Mouse (Mus musculus) layer of hippocampus, postnatal 10 days (tissue): ENCODE measurements around the gene Prr12. TPM values are rescaled to one million over a fixed set of nuclear protein-coding genes. Genes with fewer than 3 reads are reported as not detected.
A peak's percentile ranks its signal among the peaks of the same experiment; 100 is the strongest.

Experiments
- DNase-seq, 2 experiments: peaks; one replicate each; pipeline ENCODE4 v3.0.0; 2021; ENCODE audit warnings: low spot score in 2 of 2
- total RNA-seq, 2 experiments: library from RNA; stranded (reverse); gene quantifications; 2 replicates each; pipeline ENCODE4 v1.2.3; 2021

Gene Prr12
- total RNA-seq, 2 experiments from 2014 or later, result 69.1 to 70.3 TPM

- no peak for DNase-seq
Measured at GRCm38 (mm10) chr7:45077829-45078228, 25.1 kb upstream of the Prr12 start.

DNA sequence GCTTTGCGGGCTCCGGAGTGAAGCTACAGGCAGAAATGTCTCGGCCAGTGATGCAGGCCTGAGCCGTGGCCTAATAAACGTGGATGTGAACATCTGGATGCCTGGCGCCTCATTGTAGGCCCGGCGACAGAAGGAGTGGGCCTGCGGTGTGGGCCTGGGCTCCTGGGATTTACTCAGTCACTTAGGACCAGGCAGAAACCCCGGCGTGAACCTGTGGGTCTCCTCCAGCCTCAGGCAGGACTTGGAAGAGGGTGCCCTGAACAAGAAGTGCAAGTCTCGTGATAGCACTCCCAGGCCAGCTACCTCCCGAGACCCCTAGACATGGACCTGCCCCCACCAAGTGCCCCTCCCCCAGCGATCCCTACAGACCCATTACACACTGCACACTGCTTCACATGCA, 24.6 kb upstream of the Prr12 start:
- DNase-seq, result no peak

DNA sequence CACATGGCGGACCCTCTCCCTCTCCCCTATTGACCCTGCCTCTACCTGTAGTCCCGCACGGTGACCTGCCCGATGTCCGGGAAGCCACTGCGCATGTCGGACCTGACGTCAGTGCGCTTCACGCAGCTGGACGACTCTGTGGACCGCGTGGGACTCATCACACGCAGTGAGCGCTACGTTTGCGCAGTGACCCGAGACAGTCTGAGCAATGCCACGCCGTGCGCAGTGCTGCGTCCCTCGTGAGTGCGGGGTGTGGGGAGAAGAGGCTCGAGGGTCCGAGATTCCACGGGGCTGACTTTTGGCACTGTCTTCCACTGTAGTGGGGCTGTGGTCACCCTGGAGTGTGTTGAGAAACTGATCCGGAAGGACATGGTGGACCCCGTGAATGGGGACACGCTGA, 23.8 kb upstream of the Prr12 start:
- DNase-seq, result no peak

DNA sequence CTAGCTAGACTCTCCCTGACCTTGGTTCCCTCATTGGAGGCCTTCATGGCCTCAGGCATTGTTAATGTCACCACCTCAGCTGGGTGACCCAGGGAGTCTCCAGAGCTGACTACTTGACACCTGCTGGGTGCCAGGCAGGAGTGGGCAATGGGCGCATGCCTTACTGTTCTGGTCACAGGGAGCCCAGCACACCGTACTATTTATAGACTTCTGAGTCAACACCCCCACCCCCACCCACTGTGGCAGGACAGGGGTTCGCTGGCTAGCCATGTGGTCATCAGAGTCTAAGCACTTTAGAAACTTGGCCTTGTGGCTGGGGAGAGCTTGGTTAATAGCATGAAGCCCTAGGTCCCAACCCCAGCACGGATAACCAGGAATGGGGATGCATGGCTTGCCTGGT, 22.7 kb upstream of the Prr12 start:
- no peak for DNase-seq

- no peak for DNase-seq
Measured at GRCm38 (mm10) chr7:45073949-45074348, 21.3 kb upstream of the Prr12 start.

GRCm38 (mm10) chr7:45073171-45073707, 20.6 kb upstream of the Prr12 start:
- DNase-seq, result no peak

- no peak for DNase-seq
Measured at GRCm38 (mm10) chr7:45072230-45072629, 19.5 kb upstream of the Prr12 start.

DNA sequence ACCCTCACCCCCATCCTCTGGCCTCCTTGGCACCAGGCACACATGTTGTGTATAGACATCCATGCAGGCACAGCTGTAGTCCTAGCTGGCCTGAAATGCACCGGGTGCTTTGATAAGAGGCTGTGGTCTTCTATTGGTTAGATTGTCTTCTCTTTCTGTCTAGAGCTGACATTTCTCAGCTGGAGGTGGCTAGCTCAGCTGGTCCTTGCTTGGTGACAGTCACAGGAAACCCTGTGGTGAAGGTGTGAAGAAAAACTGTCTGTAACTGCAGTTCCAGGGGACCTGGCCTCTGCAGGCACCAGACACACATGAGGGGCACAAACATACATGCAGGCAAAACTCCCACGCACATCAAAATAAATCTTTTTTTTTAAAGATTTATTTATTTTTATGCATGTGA, 17.0 kb upstream of the Prr12 start:
- DNase-seq, result no peak

- peak; percentile 54 to 57 for DNase-seq
Measured at GRCm38 (mm10) chr7:45068000-45068318, 15.3 kb upstream of the Prr12 start.

DNA sequence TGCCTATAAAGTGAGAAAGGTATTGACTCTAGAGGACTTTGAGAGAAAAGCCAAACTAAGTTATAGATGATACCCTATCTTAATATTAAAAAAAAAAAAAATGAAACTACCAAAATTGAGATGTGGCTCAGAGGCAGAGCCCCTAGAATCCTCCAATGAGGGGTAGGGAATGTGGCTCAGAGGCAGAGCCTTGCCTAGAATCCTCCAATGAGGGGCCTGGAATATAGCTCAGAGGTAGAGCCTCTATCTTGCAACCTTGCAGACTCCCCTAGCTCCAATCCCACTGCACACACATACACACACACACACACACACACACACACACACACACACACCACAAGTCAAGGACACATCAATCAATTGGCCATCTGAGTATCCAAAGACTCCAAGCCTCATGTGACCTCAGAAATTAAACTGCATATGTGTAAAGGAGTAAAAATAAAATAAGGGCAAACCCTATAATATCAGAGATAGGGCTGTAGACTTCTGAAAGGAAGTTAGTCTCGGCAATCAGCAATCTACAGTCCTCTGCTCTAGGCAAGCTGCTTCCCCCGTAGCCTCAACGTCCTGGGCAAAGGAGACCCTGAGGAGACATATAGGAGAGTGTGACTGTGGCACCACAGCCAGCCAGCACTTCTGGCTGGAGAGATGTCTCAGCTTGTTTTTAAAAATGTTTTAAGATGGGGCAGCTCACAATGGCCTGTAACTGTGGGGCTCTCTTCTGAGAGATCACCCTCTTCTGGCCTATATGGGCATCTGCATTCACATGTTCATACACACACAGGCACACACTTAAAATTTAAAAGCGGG, 14.7 kb upstream of the Prr12 start:
- DNase-seq, result no peak

GRCm38 (mm10) chr7:45062239-45062835, 9.7 kb upstream of the Prr12 start, which contains the start of the genes Nosip and Prrg2:
TSS of gene Nosip (plus strand) at chr7:45062429.
TSS of gene Prrg2 (minus strand) at chr7:45062677.
- peak; percentile 95 to 96 for DNase-seq

DNA sequence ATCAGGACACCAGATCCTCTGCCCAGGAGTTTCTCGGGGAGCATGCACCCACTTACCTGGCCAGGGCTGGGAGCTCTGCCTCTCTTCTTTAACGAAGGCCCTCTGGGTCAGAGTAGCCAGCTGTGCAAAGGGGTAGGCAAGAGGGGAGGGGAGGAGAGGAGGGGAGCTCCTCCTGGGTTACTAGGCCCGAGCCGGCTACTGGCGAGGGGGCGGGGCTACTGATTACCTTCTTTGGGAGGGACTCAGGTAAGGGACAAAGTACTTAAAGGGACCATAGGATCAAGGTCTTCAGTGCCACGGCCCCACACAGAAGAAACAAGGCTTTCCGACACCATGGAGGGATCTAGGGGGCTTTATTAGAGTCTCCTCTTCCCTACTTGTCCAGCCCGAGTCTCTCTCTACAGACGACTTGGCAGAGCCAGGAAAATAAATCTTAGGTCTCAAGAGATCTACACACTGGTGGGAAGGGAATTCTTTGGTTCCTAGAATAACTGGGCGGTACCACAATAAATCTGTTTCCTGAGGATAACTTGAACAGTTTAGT, 8.9 kb upstream of the Prr12 start:
- DNase-seq, result no peak

- no peak for DNase-seq
Measured at GRCm38 (mm10) chr7:45060632-45061122, 8.0 kb upstream of the Prr12 start.

DNA sequence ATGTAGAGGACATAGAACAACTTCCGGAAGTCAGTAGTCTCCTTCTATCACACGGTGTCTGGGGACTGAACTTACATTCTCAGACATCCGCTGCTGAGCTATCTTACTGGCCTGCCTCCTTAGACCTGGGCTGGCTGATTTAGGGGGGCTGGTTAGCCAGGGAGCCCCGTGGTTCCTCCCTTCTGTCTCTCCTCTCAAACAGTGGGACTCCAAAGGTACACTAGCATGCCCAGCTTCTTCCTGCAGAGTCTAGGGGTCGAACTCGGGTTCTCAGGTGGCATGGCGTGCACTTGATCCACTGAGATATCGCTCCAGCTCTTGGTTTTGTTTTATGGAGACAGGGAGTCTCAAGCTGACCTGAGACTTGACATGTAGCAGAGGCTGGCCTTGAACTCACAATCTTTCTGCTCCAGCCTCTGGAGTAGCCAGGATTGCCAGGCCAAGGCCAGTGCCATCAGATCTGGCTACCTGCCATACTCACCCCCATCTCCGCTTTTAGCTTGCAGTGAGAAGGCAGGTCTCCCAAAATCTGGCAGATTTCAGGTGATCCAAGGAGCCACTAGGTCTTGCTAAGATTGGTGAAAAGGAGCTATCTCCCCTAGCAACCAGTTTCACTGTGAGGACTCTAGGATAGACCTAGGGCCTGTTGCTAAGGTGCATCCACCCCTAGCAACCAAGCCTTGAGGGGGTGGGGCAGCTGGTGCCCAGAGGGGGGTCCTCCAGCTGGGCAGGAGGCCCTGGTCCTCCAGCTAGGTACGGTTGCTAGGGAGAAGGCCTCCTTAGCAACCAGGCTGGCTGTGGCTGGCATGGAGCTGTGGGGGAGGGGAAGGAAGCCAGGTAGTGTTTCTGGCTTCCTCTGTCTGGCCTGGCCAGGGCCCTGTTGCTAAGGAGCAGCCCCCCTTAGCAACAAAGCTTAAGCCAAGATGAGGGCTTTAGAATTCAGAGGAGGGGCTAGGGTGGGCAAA, 6.2 kb upstream of the Prr12 start:
- DNase-seq, result no peak

DNA sequence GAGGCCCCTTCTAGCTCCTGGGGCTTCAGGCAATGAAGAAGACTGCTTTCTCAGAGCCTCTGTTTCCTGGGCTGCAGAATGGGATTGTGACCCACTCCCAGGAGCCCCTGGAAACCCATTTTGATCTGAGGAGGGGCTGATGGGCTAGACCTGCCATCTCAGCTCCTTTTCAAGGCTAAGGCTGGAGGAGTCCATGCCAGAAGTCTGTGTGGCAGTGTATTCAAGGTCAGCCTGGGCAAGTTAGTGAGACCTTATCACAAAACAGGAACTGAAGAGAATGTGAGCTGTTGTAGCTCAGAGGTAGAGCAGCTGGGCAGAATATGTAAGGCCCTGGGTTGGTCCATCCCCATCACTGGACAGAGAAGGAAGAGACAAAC, 4.3 kb upstream of the Prr12 start:
- no peak for DNase-seq

GRCm38 (mm10) chr7:45056329-45056971, 3.8 kb upstream of the Prr12 start:
- no peak for DNase-seq

DNA sequence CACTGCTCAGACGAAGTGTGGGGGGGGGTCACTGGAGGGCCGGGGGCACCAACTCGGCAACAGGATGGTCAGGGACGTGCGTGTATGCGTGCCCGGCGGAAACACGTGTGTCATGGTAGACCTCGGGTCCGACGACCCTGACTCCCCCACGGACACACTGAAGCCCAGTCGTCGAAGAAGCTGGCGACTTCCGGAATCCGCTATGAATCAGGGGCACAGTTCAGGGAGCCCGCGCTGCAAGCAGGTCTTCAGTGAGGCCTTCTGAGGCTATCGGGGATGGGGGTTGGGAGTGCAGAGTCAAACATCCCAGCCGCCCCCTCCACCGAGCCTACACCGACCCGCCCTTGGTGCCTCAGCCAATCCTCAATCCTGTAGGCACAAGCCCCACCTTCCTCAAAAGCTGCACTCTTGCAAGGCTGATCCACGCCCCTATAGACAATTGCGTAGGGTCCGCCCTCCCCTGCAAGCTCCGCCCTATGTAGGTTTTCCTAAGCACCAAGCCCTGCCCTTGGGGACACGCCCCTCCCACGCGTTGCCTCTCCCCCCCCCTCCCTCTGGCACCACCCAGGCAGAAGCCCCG, 1.3 kb upstream of the Prr12 start:
- peak; percentile 82 to 89 for DNase-seq

DNA sequence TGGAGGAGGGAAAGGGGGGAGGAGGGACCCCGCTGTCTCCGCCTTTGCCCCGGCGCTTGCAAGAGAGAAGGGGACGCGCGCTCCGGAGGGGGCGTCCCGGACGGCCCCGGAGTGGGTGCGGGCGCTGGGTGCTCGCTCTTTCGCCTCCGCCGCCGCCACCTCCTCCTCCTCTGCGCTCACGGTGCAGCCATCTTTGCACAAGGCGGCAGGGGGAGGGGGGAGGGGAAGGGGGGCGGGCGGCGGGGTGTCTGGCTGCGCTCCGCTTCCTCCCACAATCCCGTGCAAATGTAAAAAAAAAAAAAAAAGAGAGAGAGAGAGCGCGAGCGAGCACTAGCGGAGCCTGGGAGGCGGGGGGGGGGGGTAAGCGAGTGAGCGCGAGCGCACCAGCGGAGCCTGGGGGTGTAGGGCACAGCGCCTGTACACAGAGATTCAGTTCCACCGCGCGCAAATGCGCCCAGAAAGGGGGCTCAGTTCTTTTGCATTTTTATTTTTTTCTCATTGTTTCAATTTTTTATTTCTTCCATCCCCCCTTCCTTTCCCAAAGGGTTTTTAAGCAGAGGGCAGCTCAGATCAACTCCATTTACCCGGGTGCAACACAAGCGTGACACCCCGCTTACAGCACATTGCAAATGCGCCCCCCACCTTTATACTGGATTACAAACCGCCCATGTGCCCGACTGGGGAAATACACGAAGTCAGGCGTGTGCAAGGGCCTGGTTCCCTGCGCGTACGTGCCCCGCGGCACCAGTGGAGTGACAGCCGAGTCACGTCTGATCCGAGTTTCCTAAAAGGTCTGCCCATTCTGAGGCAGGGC, 643 bp upstream of the Prr12 start:
- DNase-seq, result peak; percentile 75 to 79

GRCm38 (mm10) chr7:45052181-45052861, 360 bp downstream of the Prr12 start:
- DNase-seq, result peak; percentile 50 to 70
